Mouse (Mus musculus): Measurements from ENCODE around the gene Fam221a.

DNA sequence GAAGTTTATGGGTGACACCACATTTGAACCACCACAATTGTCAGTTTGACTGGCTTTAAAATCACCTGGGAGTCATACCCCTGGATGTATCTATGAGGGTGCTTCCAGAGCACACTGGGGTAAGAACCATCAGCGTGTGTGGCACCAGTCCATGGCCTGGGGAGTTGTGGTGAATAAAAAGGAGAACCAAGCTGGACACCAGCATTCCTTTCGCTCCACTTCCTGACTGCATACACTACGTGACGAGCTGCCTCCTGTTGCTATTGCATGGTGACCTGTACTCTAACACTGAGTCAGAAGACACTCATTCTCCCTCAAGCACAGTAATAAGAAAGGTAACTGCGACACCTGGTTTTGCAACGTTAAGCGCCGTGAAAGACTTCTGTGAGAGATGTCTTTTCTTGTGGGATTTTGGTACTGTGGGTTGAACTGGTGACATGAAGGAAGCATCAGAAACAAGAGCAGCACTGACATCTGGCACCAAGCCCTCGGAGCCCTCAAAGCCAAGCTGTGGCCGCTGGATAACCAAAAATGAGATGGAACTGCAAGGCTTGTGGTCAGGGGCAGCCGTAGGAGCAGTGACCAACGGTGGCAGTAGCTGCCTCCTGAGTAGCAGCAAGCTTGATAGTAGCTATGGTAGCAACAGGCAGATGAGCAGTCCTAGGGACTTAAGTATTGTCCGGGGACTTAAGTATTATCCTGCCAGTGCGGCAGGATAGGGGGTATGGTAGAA, 23.6 kb upstream of the Fam221a start:
- TF ChIP-seq EP300 (IDR thresholded peaks at IDR 0.05) (no peak), CTCF (IDR thresholded peaks at IDR 0.05) (no peak)

All from lung, postnatal 0 days (tissue).